Mouse (Mus musculus) neural tube, embryonic 11.5 days (tissue): Measurements from ENCODE around the gene Acacb. TPM values are rescaled to one million over a fixed set of nuclear protein-coding genes. Genes with fewer than 3 reads are reported as not detected.

ENCODE experiments used
- ATAC-seq: fragments of 200-750 bp; cut with Nextera tagmentation; 2 replicates; pipeline ENCODE4 v1.8.0; 2017; ENCODE audit warnings: moderate number of reproducible peaks, mild to moderate bottlenecking, moderate TSS enrichment, moderate library complexity; ENCODE audit not compliant: insufficient read depth, low FRiP score, low TSS enrichment
- DNase-seq: peaks from one replicate; pipeline ENCODE4 v3.0.0-alpha.2; 2015; ENCODE audit warnings: low spot score
- H3K27ac ChIP-seq: fragments of 300-500 bp; sonication (generic); 2 replicates; pipeline ENCODE4 v1.5.1; 2014; ENCODE audit warnings: low read depth, mild to moderate bottlenecking, low read length
- H3K27me3 ChIP-seq: fragments of 300-500 bp; sonication (generic); 2 replicates; pipeline ENCODE4 v1.6.1; 2014; ENCODE audit warnings: mild to moderate bottlenecking, low read length, mixed read lengths; ENCODE audit not compliant: control insufficient read depth, insufficient read depth
- H3K36me3 ChIP-seq: fragments of 300-500 bp; sonication (generic); 2 replicates; pipeline ENCODE4 v1.6.1; 2014; ENCODE audit warnings: mild to moderate bottlenecking, low read length, moderate library complexity, mixed read lengths; ENCODE audit not compliant: control insufficient read depth, insufficient read depth
- H3K4me1 ChIP-seq: fragments of 300-500 bp; sonication (generic); 2 replicates; pipeline ENCODE4 v1.6.1; 2014; ENCODE audit warnings: low read length, mixed read lengths; ENCODE audit not compliant: control insufficient read depth, insufficient read depth
- H3K4me2 ChIP-seq: fragments of 300-500 bp; sonication (generic); 2 replicates; pipeline ENCODE4 v1.6.1; 2014; ENCODE audit warnings: low read depth, mild to moderate bottlenecking, moderate library complexity
- H3K4me3 ChIP-seq: fragments of 300-500 bp; sonication (generic); 2 replicates; pipeline ENCODE4 v1.5.1; 2014; ENCODE audit warnings: low read depth, low read length
- H3K9ac ChIP-seq: fragments of 300-500 bp; sonication (generic); 2 replicates; pipeline ENCODE4 v1.6.1; 2014; ENCODE audit warnings: mild to moderate bottlenecking, low read length
- H3K9me3 ChIP-seq: fragments of 300-500 bp; sonication (generic); 2 replicates; pipeline ENCODE4 v1.6.1; 2016; ENCODE audit warnings: low read length; ENCODE audit not compliant: control insufficient read depth
- WGBS: fragments of 180-500 bp; shearing (Covaris S2); extraction: QIAGEN DNeasy Blood & Tissue Kit; methylation state at CpG from one replicate; pipeline ENCODE4 v1.1.7; 2014; 5-methylcytosine and 5-hydroxymethylcytosine counted together
- polyA plus RNA-seq: library from polyadenylated mRNA; unstranded; fragments of >200 nt; fragmentation: Nextera tagmentation; extraction: Ambion mirVana; gene quantifications from 2 replicates; pipeline ENCODE4 v1.2.1, GENCODE M21; 2014

Gene Acacb
- 0.82 and 1.8 TPM in 2 replicates for polyA plus RNA-seq

- no peaks in the 10 kb centered on the region for H3K9me3 ChIP-seq
- H3K36me3 ChIP-seq, result no peaks in the 10 kb centered on the region
- H3K4me1 ChIP-seq, result no peaks in the 10 kb centered on the region
- no peak within 1 kb of the TSS for H3K27ac ChIP-seq
- no peak within 1 kb of the TSS for H3K4me2 ChIP-seq
- H3K4me3 ChIP-seq, result no peak within 1 kb of the TSS
- WGBS, result 53% methylated on average over 19 of the region's 19 CpGs
- H3K27me3 ChIP-seq, result no peaks in the 10 kb centered on the region
- H3K9ac ChIP-seq, result no peak within 1 kb of the TSS
- ATAC-seq (no peak), DNase-seq (no peak)
These were observed at the start of gene Acacb for GRCm38 (mm10) chr5:114146028-114146888. Gene Acacb, plus strand, starts transcription at chr5:114146535.

GRCm38 (mm10) chr5:114099709-114100389 is 46.5 kb upstream of the Acacb start:
- peak; percentile 82 for ATAC-seq
- 7% methylated on average over 36 of the region's 37 CpGs for WGBS
- peak overlapping the region; percentile 92 for H3K4me3 ChIP-seq

GRCm38 (mm10) chr5:114100390-114101099 is 45.8 kb upstream of the Acacb start:
- no peaks in the 10 kb centered on the region for H3K9me3 ChIP-seq
- peaks cover 2% of the 10 kb centered on the region for H3K36me3 ChIP-seq
- H3K4me1 ChIP-seq, result peaks cover 11% of the 10 kb centered on the region
- no peak for DNase-seq
- peak overlapping the region; percentile 91 for H3K9ac ChIP-seq
- H3K27me3 ChIP-seq, result no peaks in the 10 kb centered on the region
- WGBS, result 3% methylated on average over 41 of the region's 64 CpGs
- H3K4me2 ChIP-seq, result peak overlapping the region; percentile 85
- peak overlapping the region; percentile 92 for H3K4me3 ChIP-seq
- 0 out of 2 replicates have a peak overlapping the region, but pooled peaks have one; percentile 34 for H3K27ac ChIP-seq
- ATAC-seq, result 0 out of 2 replicates have a peak, but pooled peaks have one; percentile 31

More at GRCm38 (mm10) chr5:114099709-114100389, 46.5 kb upstream of the Acacb start:
- Histone ChIP-seq H3K9ac (peak overlapping the region; percentile 91), H3K36me3 (peaks cover 2% of the 10 kb centered on the region), H3K27ac (0 out of 2 replicates have a peak overlapping the region, but pooled peaks have one; percentile 34), H3K9me3 (no peaks in the 10 kb centered on the region), H3K4me2 (peak overlapping the region; percentile 85), H3K4me1 (peaks cover 11% of the 10 kb centered on the region), H3K27me3 (no peaks in the 10 kb centered on the region)
- peak; percentile 92 for DNase-seq

GRCm38 (mm10) chr5:114101873-114102272 is 44.5 kb upstream of the Acacb start:
- ATAC-seq, result no peak

GRCm38 (mm10) chr5:114102807-114103206 is 43.5 kb upstream of the Acacb start:
- WGBS, result 96% methylated on average over 1 of the region's 1 CpGs
- ATAC-seq (no peak), DNase-seq (no peak)
- Histone ChIP-seq H3K4me3 (no peak overlapping the region), H3K9ac (no peak overlapping the region), H3K27ac (no peak overlapping the region), H3K4me1 (peaks cover 11% of the 10 kb centered on the region), H3K27me3 (no peaks in the 10 kb centered on the region), H3K36me3 (peaks cover 6% of the 10 kb centered on the region), H3K9me3 (no peaks in the 10 kb centered on the region), H3K4me2 (no peak overlapping the region)

More at GRCm38 (mm10) chr5:114101873-114102272, 44.5 kb upstream of the Acacb start:
- Histone ChIP-seq H3K9me3 (no peaks in the 10 kb centered on the region), H3K4me2 (no peak overlapping the region), H3K27me3 (no peaks in the 10 kb centered on the region), H3K27ac (no peak overlapping the region), H3K4me3 (no peak overlapping the region), H3K36me3 (peaks cover 6% of the 10 kb centered on the region), H3K4me1 (peaks cover 11% of the 10 kb centered on the region), H3K9ac (no peak overlapping the region)
- no peak for DNase-seq
- 86% methylated on average over 4 of the region's 4 CpGs for WGBS

- DNase-seq (no peak), ATAC-seq (no peak)
- no peak overlapping the region for H3K4me3 ChIP-seq
- peaks cover 12% of the 10 kb centered on the region for H3K36me3 ChIP-seq
- no peak overlapping the region for H3K4me2 ChIP-seq
- H3K27me3 ChIP-seq, result no peaks in the 10 kb centered on the region
- H3K9ac ChIP-seq, result no peak overlapping the region
- no peak overlapping the region for H3K27ac ChIP-seq
- no peaks in the 10 kb centered on the region for H3K9me3 ChIP-seq
- 76% methylated on average over 16 of the region's 16 CpGs for WGBS
- H3K4me1 ChIP-seq, result no peaks in the 10 kb centered on the region
These were observed 39.9 kb upstream of the Acacb start for GRCm38 (mm10) chr5:114106391-114106935.

GRCm38 (mm10) chr5:114113334-114113733 is 33.0 kb upstream of the Acacb start:
- Histone ChIP-seq H3K9ac (no peak overlapping the region), H3K4me2 (no peak overlapping the region), H3K4me3 (no peak overlapping the region), H3K27me3 (no peaks in the 10 kb centered on the region), H3K36me3 (peaks cover 8% of the 10 kb centered on the region; the same call in 1 of the 2 replicates), H3K4me1 (no peaks in the 10 kb centered on the region), H3K9me3 (no peaks in the 10 kb centered on the region), H3K27ac (no peak overlapping the region)
- ATAC-seq (no peak), DNase-seq (no peak)
- WGBS, result 91% methylated on average over 6 of the region's 6 CpGs

- H3K27ac ChIP-seq, result no peak overlapping the region
- ATAC-seq (no peak), DNase-seq (no peak)
- H3K9me3 ChIP-seq, result no peaks in the 10 kb centered on the region
- peaks cover 5% of the 10 kb centered on the region; the same call in 1 of the 2 replicates for H3K36me3 ChIP-seq
- no peak overlapping the region for H3K4me3 ChIP-seq
- 89% methylated on average over 5 of the region's 5 CpGs for WGBS
- no peaks in the 10 kb centered on the region for H3K27me3 ChIP-seq
- H3K9ac ChIP-seq, result no peak overlapping the region
- H3K4me1 ChIP-seq, result no peaks in the 10 kb centered on the region
- H3K4me2 ChIP-seq, result no peak overlapping the region
These were observed 31.3 kb upstream of the Acacb start for GRCm38 (mm10) chr5:114115030-114115429.
